Mouse (Mus musculus) heart, adult 2 months (tissue): ENCODE results near the gene Bean1.

Experiments used
- CTCF ChIP-seq: fragments of 200-600 bp; IDR thresholded peaks from 2 replicates; pipeline ENCODE4 v1.8.1; 2022; ENCODE audit warnings: antibody characterized with exemption, mild to moderate bottlenecking, moderate library complexity
- EP300 ChIP-seq: fragments of 200-500 bp; IDR thresholded peaks from 2 replicates; pipeline ENCODE4 v1.6.1; 2011; ENCODE audit warnings: low read depth, low read length, control low read depth; ENCODE audit not compliant: insufficient read depth
- POLR2A ChIP-seq: fragments of 200-500 bp; IDR thresholded peaks from 2 replicates; pipeline ENCODE4 v1.6.1; 2011; ENCODE audit warnings: mild to moderate bottlenecking, low read depth, low read length, control low read depth; ENCODE audit not compliant: insufficient read depth

DNA sequence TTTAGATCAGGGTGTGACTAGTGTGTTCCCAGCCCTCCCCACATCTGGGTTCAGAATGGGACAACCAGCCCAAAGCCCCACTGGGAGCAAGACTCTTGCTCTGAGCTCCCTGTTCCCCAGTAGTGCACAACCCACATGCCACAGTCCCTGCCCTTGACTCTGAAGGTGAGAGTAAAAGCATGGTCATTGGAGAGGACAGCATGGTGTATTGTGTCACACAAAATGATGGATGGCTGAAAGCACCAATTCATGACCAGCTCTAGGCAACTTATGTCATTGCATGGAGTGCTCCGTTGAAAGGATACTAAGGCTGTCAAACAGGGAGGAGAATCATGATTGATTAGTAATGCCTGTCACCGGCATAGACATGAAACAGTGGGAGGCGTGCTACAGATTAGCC is 35.0 kb downstream of the Bean1 start:
- TF ChIP-seq CTCF, result no peak
- TF ChIP-seq POLR2A, result no peak
- TF ChIP-seq EP300, result no peak
